Mouse (Mus musculus) lung, postnatal 0 days (tissue): ENCODE measurements around the gene Tbc1d14. TPM values are rescaled to one million over a fixed set of nuclear protein-coding genes. Genes with fewer than 3 reads are reported as not detected.

Experiments
- ATAC-seq: fragments of 200-750 bp; cut with Nextera tagmentation; 2 replicates; pipeline ENCODE4 v1.8.0; 2017; ENCODE audit warnings: moderate library complexity
- DNase-seq: peaks from one replicate; pipeline ENCODE4 v3.0.0-alpha.2; 2016; ENCODE audit warnings: low spot score
- H3K27ac ChIP-seq: fragments of 300-500 bp; sonication (generic); 2 replicates; pipeline ENCODE4 v1.5.1; 2014; ENCODE audit warnings: antibody characterized with exemption, mild to moderate bottlenecking, low read length, mixed read lengths
- H3K27me3 ChIP-seq: fragments of 300-500 bp; sonication (generic); replicated peaks from 2 replicates; pipeline ENCODE4 v1.6.1; 2014; ENCODE audit warnings: low read length, mixed read lengths; ENCODE audit not compliant: insufficient read depth
- H3K36me3 ChIP-seq: fragments of 300-500 bp; sonication (generic); 2 replicates; pipeline ENCODE4 v1.6.1; 2014; ENCODE audit warnings: low read length, mixed read lengths; ENCODE audit not compliant: insufficient read depth
- H3K4me1 ChIP-seq: fragments of 300-500 bp; sonication (generic); 2 replicates; pipeline ENCODE4 v1.6.1; 2014; ENCODE audit warnings: antibody characterized with exemption, low read depth, low read length, mixed read lengths; ENCODE audit not compliant: insufficient read depth
- H3K4me2 ChIP-seq: fragments of 300-500 bp; sonication (generic); replicated peaks from 2 replicates; pipeline ENCODE4 v1.6.1; 2014; ENCODE audit warnings: low read depth, mild to moderate bottlenecking, low read length, moderate library complexity, mixed read lengths
- H3K4me3 ChIP-seq: fragments of 300-500 bp; sonication (generic); 2 replicates; pipeline ENCODE4 v1.5.1; 2014; ENCODE audit warnings: low read depth, low read length
- H3K9ac ChIP-seq: fragments of 300-500 bp; sonication (generic); replicated peaks from 2 replicates; pipeline ENCODE4 v1.6.1; 2014; ENCODE audit warnings: low read depth, mild to moderate bottlenecking
- H3K9me3 ChIP-seq: fragments of 300-500 bp; sonication (generic); 2 replicates; pipeline ENCODE4 v1.6.1; 2016; ENCODE audit warnings: low read length, mixed read lengths
- CTCF ChIP-seq: IDR thresholded peaks from 2 replicates; pipeline ENCODE4 v1.5.1; 2016; ENCODE audit warnings: antibody characterized with exemption, mild to moderate bottlenecking
- EP300 ChIP-seq: IDR thresholded peaks from 2 replicates; pipeline ENCODE4 v1.6.1; 2016; ENCODE audit warnings: antibody characterized with exemption, mild to moderate bottlenecking, control low read depth
- WGBS: fragments of 180-500 bp; shearing (Covaris S2); extraction: QIAGEN DNeasy Blood & Tissue Kit; methylation state at CpG from one replicate; pipeline ENCODE4 v1.1.7; 2014; 5-methylcytosine and 5-hydroxymethylcytosine counted together
- polyA plus RNA-seq: library from polyadenylated mRNA; unstranded; fragments of >200 nt; fragmentation: Nextera tagmentation; extraction: Ambion mirVana; gene quantifications from 2 replicates; pipeline ENCODE4 v1.2.1, GENCODE M21; 2015

Gene Tbc1d14
- polyA plus RNA-seq, 1 experiment from 2014 or later: 15.0 TPM

- H3K4me3 ChIP-seq: peak overlapping the region; percentile 71
- TF ChIP-seq EP300 (no peak), CTCF (no peak; the same call in 1 of the 2 replicates)
- WGBS: 2% methylated on average over 51 of the region's 54 CpGs
- H3K9ac ChIP-seq: peak overlapping the region; percentile 69
- peak overlapping the region; percentile 84 for H3K27ac ChIP-seq
- H3K4me1 ChIP-seq: peaks cover 7% of the 10 kb centered on the region; the same call in 1 of the 2 replicates
- no peaks in the 10 kb centered on the region for H3K27me3 ChIP-seq
- H3K4me2 ChIP-seq: peak overlapping the region; percentile 96
- H3K36me3 ChIP-seq: no peaks in the 10 kb centered on the region
- DNase-seq (peak; percentile 100), ATAC-seq (peak; percentile 98)
- H3K9me3 ChIP-seq: no peaks in the 10 kb centered on the region
Measured at GRCm38 (mm10) chr5:36581924-36582642, 11.0 kb downstream of the Tbc1d14 start.

DNA sequence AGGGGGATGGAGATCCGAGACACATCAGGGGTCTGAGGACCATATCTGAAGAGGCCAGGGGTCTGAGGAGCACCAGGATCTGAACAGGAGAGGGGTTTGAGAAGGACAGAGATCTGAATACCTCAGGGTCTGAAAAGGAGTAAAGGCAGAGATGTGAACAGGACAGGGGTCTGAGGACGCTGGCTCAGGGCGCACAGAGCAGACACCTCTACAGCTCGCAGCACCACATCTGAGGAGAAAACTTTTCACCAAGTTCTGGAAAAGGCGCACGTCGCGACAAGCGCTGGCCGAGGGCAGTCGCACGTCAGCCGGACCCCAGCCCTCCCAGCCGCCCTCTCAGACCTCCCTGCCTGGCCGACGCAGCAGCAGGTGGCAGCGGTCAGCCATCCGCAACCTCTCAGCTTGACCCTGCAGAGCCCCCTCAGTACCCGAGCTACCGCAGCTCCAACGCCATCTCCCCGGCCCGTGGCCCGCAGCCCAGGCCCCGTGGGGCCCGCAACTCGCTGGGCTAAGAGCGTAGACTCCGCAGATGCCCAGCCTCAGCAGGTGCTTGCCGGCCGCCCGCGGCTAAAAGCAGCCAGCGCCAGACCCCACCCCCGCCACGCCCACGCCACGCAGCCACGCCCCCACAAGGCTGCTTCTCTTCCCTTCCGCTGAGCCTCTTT, 11.7 kb downstream of the Tbc1d14 start:
- ATAC-seq (no peak; the same call in 1 of the 2 replicates), DNase-seq (no peak)
- H3K9ac ChIP-seq: peak overlapping the region; percentile 50
- H3K4me3 ChIP-seq: peak overlapping the region; percentile 71
- H3K27ac ChIP-seq: 0 out of 2 replicates have a peak overlapping the region, but pooled peaks have one; percentile 32
- H3K36me3 ChIP-seq: no peaks in the 10 kb centered on the region
- TF ChIP-seq EP300 (0 out of 2 replicates have a peak, but pooled peaks have one; percentile 21), CTCF (no peak)
- 1% methylated on average over 30 of the region's 40 CpGs for WGBS
- H3K27me3 ChIP-seq: no peaks in the 10 kb centered on the region
- peaks cover 7% of the 10 kb centered on the region; the same call in 1 of the 2 replicates for H3K4me1 ChIP-seq
- peak overlapping the region; percentile 96 for H3K4me2 ChIP-seq
- no peaks in the 10 kb centered on the region for H3K9me3 ChIP-seq

DNA sequence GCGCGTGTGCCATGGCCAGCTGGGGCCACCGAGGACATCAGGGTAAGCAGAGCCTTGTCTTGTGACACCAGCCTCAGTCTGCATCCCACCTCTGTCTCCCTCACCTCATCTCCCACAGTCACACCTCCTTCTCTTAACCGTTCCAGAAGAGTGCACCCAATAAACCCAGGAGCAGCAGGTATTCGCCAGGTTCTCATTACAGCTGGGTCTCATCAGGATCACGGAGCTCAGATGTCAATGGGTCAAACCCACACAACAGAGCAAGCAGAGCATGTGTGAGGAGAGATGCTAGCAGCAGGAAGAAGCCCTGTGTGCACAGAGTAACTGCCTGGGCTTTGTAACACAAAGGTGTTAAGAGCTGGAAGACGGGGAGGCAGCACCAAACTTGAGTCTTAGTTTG, 13.1 kb downstream of the Tbc1d14 start:
- H3K4me3 ChIP-seq: no peak overlapping the region
- H3K4me2 ChIP-seq: no peak overlapping the region
- TF ChIP-seq EP300 (no peak), CTCF (no peak)
- ATAC-seq: no peak
- no peaks in the 10 kb centered on the region for H3K36me3 ChIP-seq
- no peak overlapping the region for H3K27ac ChIP-seq
- no peak for DNase-seq
- H3K9ac ChIP-seq: no peak overlapping the region
- peaks cover 9% of the 10 kb centered on the region; the same call in 1 of the 2 replicates for H3K4me1 ChIP-seq
- WGBS: 75% methylated on average over 7 of the region's 7 CpGs
- no peaks in the 10 kb centered on the region for H3K27me3 ChIP-seq
- H3K9me3 ChIP-seq: no peaks in the 10 kb centered on the region

DNA sequence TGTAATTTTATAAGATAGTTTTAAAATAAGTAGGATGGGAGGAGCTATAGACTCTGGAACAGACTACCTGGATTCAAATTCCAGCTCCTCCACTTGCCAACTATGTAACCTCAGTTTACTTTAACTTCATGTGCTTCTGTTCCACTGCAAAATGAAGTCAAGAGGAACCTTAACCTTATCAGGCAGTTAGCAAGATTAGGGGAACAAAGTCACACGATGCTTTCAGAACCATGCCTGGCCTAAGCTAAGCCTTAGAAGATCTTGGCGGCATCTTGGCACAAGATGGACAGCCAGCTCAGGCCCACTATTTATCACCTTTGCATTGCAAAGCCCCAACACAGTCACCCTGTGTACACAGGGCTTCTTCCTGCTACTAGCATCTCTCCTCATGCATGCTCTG, 14.1 kb downstream of the Tbc1d14 start:
- Histone ChIP-seq H3K9ac (no peak overlapping the region), H3K4me1 (peaks cover 15% of the 10 kb centered on the region; the same call in 1 of the 2 replicates), H3K4me2 (no peak overlapping the region), H3K27ac (no peak overlapping the region), H3K9me3 (no peaks in the 10 kb centered on the region), H3K27me3 (no peaks in the 10 kb centered on the region), H3K4me3 (no peak overlapping the region), H3K36me3 (no peaks in the 10 kb centered on the region)
- no peak for TF ChIP-seq CTCF
- TF ChIP-seq EP300: no peak
- WGBS: 65% methylated on average over 2 of the region's 2 CpGs
- ATAC-seq: no peak
- DNase-seq: no peak

GRCm38 (mm10) chr5:36576457-36576856, 16.6 kb downstream of the Tbc1d14 start:
- ATAC-seq (no peak), DNase-seq (no peak)
- Histone ChIP-seq H3K27me3 (no peaks in the 10 kb centered on the region), H3K4me2 (no peak overlapping the region), H3K9ac (no peak overlapping the region), H3K4me1 (peaks cover 15% of the 10 kb centered on the region; the same call in 1 of the 2 replicates), H3K4me3 (no peak overlapping the region), H3K27ac (no peak overlapping the region), H3K9me3 (no peaks in the 10 kb centered on the region), H3K36me3 (peaks cover 2% of the 10 kb centered on the region; the same call in 1 of the 2 replicates)
- no peak for TF ChIP-seq CTCF
- TF ChIP-seq EP300: no peak
- 86% methylated on average over 3 of the region's 3 CpGs for WGBS

GRCm38 (mm10) chr5:36575745-36576144, 17.3 kb downstream of the Tbc1d14 start:
- no peak for TF ChIP-seq CTCF
- H3K27ac ChIP-seq: no peak overlapping the region
- WGBS: 69% methylated on average over 1 of the region's 1 CpGs
- no peak overlapping the region for H3K4me3 ChIP-seq
- no peak for DNase-seq
- H3K9ac ChIP-seq: no peak overlapping the region
- H3K9me3 ChIP-seq: no peaks in the 10 kb centered on the region
- H3K4me2 ChIP-seq: no peak overlapping the region
- peaks cover 9% of the 10 kb centered on the region; the same call in 1 of the 2 replicates for H3K4me1 ChIP-seq
- H3K36me3 ChIP-seq: peaks cover 7% of the 10 kb centered on the region; the same call in 1 of the 2 replicates
- no peak for ATAC-seq
- no peaks in the 10 kb centered on the region for H3K27me3 ChIP-seq
